Mouse (Mus musculus) brain, embryonic 18.5 days (tissue): ENCODE measurements at regions not wholly inside any gene's neighbourhood (a gene's known extent, or its start where the extent isn't known, plus 50 kb on each side); places are given as distances from the start of the nearest gene placed in this dataset.

Experiments used
- DNase-seq: peaks from one replicate; pipeline ENCODE4 v3.0.0-alpha.2; 2012; ENCODE audit warnings: low read depth, low spot score

- DNase-seq = no peak
These were observed 89.8 kb downstream of the Kif26a start for GRCm38 (mm10) chr12:112235841-112236240.

GRCm38 (mm10) chr12:112237061-112237490 is 91.1 kb downstream of the Kif26a start:
- DNase-seq = no peak

- DNase-seq = no peak
These were observed 92.8 kb downstream of the Kif26a start for GRCm38 (mm10) chr12:112238834-112239233.

DNA sequence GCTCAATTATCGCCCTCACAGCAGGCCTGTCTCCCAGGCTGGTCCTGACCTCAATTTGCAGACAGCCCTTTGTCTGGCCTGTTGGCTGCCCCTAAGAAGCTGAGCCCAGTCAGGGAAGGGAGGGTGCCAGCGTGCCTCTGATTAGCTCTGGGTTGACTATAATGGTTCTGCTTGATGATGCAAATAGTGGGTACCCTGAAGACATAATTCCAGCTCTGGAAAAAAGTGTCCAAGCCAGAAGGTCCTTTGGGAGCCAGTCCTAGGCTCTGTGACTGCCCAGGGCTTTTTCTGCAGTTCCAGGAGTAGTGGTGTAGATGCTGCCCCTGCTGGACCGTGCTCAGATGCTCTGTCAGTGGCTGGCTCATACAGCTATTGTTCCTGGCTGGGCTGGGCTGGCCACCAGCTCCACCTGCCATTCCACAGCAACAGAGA is 95.7 kb downstream of the Kif26a start:
- DNase-seq = no peak

DNA sequence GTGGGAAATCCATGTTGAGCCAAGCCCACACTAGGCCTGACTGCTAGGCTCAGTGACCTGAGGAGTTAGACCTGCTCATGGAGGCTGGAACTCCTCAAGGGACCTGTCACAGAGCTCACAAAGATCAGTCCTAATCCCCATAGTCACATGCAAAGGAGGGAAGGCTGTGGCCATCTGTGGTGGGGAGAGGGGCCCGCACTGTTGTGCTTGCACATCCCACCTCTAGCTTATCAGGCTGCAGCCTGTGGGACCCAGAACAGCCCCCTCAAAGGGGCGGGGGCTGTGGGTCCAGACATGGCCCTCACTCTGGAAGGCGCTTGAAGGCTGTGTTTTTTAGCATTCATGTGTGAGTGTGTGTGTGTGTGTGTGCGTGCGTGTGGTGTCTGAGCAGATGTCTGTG is 97.2 kb downstream of the Kif26a start:
- no peak for DNase-seq

DNA sequence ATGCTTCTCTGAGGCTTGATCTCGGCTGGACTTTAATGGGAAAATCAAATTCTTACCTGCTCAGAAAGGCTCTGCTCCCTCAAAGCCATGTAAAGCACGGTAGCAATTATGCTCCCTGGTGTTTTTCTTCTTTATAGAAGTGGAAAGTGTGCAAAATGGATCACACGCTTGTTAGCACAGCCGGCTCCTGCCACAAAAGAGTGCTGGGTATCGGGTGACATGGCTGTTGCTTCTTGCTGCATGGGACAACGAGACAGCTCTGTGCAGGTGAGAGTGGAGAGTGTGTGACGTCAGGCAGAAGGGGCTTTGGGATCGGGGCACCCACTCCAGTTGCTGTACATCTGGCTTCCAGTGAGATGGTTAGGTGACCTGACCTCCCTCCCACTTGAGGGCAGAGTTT is 104.9 kb downstream of the Kif26a start:
- no peak for DNase-seq

DNA sequence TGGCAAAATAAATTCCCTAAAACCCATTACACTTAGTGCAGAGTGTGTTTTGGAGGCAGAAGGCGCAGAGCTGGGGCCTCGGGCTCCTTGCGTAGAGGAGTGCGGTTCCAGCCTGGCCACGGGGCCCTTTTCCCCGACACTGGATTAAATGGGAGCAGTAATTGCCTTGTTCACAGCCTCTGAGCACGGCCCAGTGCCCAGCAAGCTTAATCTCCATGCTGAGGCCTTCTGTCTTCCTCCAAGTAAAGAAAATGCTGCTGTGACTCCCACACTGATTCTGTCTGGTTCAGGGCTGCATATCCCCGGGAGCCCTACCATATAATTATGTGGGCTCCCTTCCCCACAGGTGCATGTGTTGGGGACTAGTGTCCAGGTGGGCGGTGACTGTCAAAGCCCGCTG is 107.5 kb downstream of the Kif26a start:
- DNase-seq = no peak

GRCm38 (mm10) chr12:112255223-112255622 is 109.2 kb downstream of the Kif26a start:
- no peak for DNase-seq

DNA sequence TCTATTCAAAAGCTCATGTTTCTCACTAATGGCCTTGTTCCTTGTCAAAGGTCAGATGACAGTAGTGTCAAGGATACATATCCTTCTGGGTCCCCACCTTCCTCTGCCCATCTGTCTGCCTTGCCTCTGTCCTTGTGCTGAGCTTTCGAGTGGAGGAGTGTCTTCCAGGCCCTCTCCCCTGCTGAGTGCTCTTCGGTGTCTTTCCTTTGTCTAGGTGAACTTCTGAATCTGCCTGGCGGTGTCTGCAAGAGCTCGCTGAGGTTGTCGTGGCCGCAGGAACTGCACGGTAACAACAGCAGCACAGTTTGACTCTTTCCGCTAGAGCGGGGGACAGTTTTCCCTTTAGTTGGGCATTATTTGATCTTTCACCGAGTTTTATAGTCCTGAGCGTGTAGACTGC is 111.7 kb downstream of the Kif26a start:
- no peak for DNase-seq

DNA sequence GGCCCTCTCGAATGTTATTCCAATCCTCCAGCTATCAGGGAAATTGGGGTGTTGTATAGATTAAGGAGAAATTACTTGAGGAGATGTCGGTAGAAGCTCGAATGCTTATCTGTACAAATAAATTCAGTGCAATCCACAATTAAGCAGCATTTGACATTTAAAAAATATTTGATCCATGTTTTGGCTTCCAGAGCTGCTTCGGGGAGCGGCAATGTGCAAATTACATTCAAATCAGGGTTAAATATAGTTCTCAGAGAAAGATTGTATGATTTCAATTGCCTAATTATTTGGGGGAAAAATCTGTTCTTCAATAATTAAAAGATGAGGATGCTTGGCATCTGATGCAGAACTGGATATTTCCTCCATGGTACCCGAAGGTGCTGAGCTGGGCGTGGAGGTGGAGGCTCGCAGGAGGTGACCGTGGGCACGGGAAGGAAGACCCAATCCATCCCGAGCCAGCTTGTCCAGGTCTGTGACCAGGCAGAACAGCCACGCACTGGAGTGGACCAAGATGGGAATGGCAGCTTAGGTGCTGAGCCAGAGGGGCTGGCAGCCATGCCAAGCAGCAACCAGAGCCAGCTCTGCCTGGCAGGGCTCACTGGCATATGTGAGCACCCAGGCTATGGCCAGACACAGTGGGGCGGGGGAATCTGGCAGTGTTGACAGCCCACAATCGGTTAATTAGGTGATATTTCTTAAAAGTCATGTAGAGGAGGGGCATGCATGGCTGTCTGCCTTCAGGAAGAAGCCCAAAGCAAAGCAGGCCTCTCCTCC is 117.5 kb downstream of the Kif26a start:
- peak; percentile 67 for DNase-seq

DNA sequence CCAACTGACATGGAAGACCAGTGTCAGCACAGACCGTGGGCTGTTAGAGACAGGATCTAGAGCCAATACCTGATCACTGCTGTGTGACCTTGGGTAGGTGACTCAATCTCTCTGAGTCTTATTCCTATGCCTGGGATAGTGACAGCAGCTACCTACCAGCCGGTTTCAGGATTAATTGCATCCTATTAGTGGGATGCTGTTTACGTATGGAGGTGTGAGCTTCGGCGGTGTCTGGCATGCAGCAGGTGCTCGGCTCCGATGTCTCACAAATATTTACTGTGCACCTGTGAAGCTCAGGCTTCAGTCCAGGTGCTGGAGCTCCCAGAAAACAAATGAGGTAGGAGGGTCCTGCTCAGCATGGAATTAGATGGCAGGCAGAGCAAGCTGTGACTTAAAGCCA is 118.2 kb downstream of the Kif26a start:
- DNase-seq = no peak

DNA sequence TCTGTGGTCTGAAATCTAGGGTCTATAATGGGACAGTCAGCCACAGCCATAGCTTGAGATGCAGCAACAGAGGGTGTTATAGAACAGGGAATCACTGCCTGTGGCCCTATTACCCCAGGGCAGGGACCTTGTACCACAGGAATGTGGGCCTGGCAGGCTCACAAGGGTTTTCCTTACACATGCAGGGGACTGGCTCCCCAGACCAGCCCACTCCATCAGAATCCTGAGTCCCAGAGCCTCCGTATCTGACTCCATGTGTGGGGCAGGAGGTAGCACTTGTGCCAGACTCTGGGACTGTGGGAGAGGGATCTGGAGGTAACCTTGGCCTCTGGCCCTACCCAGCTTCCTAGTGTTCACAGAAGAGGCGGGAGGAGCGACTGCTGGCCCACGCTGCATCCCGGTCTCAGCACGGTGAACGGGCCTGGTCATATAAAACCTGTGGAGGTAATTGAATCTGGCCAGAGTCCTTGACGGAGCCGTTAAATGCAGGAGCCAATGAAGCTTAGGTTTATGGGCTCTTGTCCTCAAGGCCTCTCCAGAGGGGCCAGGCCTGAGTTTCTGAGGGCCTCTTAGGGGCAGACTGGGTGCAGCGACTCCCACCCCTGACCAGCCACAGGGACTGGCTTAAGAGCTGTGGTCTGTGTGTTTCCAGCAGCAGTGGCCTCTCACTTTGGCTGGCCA is 119.4 kb downstream of the Kif26a start:
- DNase-seq = no peak

- no peak for DNase-seq
These were observed 128.0 kb downstream of the Kif26a start for GRCm38 (mm10) chr12:112274026-112274425.

DNA sequence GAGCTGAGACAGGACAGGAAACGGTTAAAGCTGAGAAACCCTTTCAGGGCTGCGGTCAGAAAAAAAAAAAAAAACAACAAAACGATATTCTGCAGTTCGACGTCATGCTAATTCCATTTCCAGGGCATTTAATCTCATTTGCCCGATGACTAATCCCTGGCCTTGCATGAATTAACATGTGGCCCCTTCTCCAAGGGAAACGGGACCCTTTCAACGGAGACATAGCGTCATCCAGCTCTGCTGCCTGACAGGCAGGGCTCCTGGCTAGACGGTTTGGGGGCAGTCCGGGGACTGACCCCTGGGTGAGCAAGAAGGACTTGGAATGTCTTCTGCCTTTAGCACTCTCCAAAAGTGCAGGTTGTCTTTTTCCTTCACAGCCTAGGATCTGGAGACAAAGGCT is 128.7 kb downstream of the Kif26a start:
- DNase-seq = no peak

DNA sequence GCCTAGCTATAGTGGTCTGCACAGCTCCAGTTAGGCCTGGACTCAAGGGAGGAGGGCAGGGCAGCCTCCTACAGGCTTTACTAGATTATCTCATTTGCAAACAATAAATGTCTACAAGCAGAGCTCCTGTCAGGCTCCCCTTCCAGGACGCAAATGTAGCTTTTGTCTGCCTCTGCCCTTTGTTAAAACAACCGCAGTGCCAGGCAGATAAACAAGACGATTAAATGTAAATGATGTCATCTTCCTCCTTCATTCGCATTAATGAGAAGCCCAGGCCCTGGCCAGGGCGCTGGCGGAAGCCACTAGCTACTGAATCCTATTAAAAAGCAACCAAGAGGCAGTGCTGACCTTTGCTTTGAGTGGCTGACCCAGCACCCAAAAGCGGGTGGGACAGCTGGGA is 130.6 kb downstream of the Kif26a start:
- DNase-seq = no peak

DNA sequence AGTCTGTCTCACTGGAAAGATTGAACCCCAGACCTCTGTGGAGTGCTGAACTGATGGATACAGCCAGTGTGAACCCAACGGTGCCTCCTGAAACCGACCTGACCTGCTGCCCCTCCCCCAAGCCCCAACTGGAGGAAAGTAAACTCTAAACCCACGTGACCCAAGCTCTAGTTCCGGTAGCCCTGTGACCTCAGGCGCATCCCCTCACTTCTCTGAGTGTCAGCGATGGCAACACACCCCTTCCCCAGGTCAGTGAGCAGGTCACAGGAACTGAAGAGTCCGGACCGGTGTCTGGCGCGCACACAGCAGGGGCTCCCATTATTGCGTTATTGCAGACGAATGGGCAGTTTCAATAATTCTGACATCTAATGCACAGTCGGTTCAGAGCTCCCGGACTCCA is 131.5 kb downstream of the Kif26a start:
- DNase-seq = no peak

DNA sequence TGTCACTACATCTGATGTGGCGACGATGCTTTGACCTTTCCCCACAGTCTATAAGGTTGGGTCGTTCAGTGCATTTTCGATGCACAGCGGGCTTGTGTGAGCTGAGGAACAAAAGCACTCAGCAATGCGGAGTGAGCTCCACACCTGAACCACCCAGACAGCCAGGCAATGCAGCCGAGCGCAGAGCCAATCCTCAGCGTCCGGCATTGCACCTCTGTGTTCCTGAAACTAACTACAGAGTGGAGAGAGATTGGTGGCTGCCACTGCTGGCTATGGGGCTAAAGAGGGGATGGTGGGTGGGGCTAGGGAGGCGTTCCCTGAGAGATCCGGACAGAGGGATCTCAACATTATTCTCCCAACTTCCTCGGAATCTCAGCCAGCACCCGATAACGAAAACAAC is 139.1 kb downstream of the Kif26a start:
- DNase-seq = no peak

DNA sequence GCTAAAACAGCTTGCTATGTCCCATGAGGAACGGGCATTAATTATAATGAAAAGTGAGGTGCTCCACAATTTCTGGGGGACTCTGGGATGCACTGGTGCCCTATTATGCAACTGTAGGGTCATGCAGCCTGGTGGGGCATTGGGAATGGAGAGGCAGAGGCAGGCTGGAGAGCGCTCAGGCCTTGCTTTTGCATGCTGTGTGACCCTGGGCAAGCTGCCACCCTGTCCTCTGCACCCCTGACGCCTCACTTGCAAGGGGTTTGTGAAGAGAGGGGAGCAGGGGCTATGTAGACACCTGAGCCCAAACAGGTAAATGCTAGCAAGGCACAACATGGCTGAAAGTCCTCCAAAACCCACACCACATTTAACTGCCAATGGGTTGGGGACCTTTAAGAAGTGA is 142.8 kb downstream of the Kif26a start:
- no peak for DNase-seq

DNA sequence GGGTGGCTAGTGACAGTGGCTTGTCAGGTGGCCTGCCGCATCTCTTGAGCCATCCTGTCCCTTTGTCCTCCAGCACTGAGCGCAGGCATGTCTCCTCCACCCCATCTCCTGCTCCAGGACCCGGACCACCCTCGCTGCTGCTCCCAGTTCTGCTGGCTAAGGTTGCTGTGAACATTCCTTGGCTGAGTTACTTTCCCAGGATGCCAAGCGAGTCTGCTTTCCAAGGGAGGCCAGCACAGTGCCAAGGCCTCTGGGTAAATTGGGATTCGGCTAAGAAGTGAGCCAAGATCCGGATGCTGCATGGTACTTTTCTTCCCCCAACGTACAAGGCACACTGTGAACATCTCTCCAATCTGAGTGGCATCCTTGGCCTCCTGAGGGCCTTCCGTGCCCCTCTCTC is 144.3 kb downstream of the Kif26a start:
- peak; percentile 42 for DNase-seq

GRCm38 (mm10) chr12:112291748-112292561 is 145.9 kb downstream of the Kif26a start:
- no peak for DNase-seq

DNA sequence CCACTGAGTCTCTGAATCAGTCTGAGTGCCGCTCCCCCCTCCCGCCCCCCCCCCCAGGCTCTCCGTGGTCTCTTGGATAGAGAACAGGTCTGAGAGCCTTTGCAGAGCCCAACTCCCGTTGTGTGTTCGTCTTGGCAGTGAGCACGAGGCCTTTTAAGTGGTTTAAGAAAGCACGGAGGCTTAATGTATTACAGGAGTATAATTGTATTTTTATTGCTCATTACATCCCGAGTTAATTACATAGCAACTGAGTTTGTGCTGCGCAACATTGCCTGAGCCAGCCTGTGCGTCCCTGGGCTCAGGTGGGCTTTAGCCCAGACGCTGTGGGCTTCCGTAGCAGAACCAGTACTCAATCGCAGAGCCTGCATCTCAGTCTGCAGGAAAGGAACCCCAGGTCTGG is 147.1 kb downstream of the Kif26a start:
- no peak for DNase-seq

DNA sequence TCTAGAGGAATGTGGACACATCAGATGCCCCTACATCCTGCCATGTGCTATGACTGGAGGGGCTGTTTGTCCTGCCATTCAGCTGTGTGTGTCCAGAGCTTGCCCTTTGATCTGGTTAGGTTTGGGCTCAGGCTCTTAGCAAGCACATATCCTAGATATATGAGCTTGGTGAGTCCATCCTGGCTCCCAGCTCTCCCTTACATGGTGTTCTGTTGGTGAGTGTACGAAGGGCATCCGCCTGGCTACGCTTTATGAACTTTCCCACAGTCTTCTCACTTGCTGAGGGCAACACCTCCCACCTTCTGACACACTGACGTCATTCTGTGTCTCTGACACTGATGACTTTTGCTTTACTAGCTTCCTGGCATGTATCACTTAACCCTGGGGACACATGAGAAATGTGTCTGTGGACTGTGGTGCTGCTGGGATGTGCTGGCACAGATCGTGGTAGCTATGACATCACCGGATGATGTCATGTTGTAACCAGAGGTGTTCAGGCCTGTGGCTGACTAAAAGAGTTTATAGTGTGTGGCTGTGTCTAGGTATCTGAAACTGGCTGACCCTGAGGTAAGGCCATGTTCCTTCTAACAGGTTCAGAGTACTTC is 149.4 kb downstream of the Kif26a start:
- no peak for DNase-seq
